Mouse (Mus musculus) erythroblast, embryonic 14.5 days (primary cell): Measurements from ENCODE around the gene Trim2.

Source experiments
- GATA1 ChIP-seq: IDR thresholded peaks from 2 replicates; pipeline ENCODE4 v1.6.1; 2012; ENCODE audit warnings: low read length, inconsistent platforms, mixed read lengths
- TAL1 ChIP-seq: IDR thresholded peaks from 3 replicates; pipeline ENCODE4 v1.6.1; 2012; ENCODE audit warnings: low read length, inconsistent platforms, mixed read lengths

DNA sequence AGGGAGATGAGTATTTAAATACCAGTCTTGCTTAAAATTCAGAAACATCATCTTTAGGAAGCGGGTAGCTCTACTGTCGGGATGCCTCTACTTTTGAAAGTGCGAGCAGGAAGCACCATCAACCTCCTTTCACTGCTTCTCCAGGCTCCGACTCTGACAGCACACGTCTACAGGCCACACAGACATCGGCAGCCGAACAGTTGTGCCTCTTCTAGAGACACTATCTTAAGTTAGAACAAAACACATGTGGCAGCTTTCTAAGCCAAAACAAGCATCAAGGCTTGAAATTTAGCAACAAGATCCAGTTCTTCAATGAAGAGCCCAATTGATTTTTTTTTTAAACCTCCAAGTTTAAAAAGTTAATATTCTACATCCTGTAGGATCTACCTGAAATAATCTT is 188.5 kb downstream of the Trim2 start:
- TF ChIP-seq GATA1 (no peak), TAL1 (no peak)
